Mouse (Mus musculus) gonadal fat pad, adult 2 months (tissue): ENCODE measurements around the gene Hoxa11. TPM values are rescaled to one million over a fixed set of nuclear protein-coding genes. Genes with fewer than 3 reads are reported as not detected.

Source experiments
- DNase-seq: peaks from one replicate; pipeline ENCODE4 v3.0.0-alpha.2; 2012; ENCODE audit warnings: low read depth
- polyA plus RNA-seq: library from polyadenylated mRNA; depleted of rRNA; stranded (reverse); fragments of >200 nt; gene quantifications from 2 replicates; pipeline ENCODE4 v1.2.3, GENCODE M21; 2012

Hoxa11 gene
- polyA plus RNA-seq, 1 experiment = 2.0 TPM

DNA sequence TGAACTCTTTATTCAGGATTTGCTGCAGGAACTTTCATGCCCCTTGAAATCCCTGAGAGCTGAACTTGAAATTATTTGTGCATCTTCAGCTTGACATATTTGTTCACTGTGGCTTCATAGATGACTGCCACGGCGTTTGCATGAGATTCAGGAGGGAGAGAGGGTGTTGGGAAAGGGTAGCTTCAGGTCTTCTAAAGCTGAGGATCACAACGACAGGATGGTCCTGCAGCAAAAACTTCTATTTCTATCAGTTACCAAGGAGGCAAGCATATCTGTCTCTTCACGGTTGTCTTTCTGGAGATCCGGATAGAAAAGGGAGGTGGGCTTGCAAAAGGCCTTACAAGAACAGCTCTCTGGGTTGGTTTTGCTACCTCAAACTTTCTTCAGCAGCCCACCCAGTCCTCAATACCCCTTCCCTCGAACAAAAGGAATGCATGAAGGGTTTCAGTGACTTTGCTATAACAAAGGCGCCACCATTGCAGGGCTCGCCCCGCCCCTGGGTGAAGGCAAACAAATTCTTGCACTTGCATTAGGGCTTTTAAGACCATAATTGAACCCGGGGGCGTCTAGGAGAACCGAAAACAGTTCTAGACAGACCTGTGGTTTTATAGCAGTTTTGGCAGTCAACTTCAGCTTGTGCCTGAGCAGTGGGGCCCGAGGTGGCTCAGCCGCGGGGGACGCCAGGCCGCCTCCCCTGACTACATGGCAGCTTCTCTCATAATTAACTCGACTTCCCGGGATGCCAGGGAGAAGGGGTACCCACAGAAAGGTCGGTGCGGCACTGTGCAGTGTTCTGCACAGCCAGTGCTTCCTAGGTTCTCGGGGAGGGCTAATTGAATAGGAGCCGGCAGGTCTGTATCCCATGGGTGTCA, 2.4 kb upstream of the Hoxa11 start:
- no peak for DNase-seq

DNA sequence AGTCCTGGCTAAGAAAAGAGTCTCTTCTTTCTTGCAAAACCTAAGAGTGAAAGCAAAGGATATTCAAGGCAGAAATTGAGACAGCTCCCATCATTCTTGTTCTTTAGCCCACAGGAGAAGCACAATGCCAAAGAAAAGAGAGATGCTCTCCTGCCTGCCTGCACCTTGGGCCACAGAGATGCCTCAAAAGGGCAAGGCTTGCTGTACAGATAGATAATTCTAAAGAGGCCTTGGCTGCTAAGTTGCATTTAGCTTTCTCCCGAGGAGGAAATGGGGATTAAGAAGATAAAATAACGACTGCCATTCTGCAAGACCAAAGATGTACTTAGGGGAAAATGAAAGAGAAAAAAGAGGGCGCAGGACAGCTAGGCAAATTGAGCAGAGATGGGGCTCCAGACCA, 1.3 kb upstream of the Hoxa11 start:
- DNase-seq = no peak

DNA sequence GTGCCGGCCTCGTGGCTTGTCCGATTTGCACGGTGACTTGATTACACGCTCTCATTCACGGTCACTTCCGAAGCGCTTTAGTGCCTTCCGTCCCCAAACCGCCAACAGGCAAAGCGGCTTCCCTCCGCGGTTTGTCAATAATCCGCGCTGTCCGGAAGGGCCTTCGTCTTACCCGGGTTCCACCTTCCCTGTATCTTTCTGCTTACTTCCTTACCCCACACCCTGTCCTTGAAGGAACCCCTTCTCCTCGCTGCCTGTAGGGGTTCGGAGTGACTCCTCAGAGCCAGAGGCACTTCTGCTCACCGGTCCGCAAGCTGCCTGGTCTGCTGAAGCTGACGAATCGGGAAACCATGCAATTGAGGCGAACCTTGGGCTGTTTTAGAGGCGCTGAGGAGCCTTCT, 793 bp upstream of the Hoxa11 start:
- no peak for DNase-seq

DNA sequence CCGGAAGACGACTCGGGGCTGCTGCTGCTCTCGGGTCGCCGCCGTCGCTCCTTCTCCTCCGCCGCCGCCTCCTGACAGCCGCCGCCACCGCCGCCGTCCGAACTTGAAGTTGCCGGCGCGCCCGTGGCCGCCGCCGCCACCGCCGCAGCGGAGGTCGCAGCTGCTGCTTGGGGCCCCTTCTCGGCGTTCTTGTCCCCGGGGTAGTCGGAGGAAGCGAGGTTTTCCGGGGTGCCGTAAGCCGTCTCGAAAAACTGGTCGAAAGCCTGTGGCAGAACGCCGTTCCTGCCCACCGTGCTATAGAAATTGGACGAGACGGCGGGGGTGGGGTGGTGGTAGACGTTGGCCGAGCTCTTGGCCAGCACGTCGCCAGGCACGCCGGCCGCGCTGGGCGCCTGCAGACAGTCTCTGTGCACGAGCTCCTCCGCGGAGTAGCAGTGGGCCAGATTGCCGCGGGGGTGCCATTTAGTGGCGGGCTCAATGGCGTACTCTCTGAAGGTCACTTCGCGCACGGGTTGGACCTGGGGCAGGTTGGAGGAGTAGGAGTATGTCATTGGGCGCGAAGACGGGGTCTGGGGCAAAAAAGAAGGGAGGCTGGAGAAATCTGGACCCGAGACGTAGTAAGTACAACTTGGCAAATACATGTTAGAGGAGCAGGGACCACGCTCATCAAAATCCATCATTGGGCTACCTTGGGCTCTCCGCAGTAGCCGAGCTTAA, 412 bp downstream of the Hoxa11 start:
- no peak for DNase-seq

DNA sequence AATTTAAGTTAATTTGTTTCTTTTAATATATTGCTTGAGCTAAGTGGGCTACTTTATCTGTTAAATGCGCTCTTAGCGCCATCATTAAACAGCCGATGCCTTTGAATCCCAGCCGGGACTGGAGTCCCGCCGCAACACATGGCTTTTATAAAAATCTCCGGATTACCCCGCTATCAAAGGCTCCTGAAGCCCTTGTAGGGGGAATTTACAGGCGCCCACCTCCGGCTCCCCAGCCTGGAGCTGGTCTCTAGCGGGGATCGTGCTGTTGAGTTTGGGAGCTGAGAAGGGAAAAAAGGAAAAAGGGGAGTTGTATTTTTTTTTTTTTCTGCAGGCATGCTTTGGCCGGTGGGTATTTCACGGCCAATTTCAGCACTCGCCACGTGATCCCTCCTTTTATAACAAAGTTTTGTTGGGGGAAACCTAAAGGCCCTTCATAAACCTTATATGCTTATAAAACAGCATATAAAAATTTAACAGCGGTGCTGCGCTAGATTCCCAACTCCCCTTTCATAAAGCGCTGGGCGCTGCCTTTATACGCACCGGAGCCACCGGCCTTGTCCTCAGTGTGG, 1.1 kb downstream of the Hoxa11 start:
- DNase-seq = no peak

DNA sequence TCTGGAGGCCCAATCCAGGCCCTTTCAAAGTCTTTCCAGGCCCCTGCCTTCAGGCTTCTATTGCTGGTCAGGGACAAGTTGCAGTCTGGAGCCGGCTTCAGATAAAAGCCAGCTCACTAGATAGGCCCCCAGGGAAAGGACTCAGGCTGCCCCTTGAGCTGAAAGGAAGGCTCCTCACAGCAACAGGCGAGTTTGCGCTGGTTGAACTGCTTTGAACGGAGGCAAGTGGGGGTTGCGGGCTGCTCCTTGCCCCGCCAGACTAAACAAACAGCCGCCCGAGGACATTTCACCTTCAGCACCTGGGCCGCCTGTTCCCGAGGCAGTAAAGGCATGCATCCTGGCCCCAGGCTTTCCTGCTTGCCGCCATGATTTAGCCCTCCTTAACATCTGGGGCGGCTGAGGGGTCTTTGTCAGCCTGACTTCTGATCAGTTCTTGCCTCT, 1.9 kb downstream of the Hoxa11 start:
- DNase-seq = no peak

DNA sequence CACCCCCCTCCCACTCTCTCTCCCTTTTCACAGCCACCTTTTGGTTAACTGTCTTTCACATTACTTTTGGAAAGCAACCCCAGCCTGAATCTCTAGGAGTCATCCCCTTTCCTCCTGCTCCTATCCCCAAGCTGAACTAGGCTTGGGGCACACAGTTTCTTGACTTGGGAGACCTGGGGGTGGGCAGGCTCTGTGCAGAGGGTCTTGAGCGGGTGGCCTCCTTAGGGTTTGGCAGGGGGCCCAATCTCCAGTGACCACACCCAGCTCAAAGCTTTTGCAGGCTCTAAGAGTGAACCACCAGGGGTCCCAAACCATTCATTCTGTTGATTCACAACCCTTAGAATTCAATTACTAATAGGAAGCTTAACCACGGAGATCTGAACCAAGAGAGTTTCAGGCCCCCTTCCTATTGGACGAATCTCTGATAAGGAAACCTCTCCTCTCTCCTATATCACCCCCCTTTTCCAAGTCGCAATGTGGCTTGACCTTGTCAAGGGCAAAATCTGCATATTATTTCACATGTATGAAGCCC, 2.7 kb downstream of the Hoxa11 start:
- no peak for DNase-seq

DNA sequence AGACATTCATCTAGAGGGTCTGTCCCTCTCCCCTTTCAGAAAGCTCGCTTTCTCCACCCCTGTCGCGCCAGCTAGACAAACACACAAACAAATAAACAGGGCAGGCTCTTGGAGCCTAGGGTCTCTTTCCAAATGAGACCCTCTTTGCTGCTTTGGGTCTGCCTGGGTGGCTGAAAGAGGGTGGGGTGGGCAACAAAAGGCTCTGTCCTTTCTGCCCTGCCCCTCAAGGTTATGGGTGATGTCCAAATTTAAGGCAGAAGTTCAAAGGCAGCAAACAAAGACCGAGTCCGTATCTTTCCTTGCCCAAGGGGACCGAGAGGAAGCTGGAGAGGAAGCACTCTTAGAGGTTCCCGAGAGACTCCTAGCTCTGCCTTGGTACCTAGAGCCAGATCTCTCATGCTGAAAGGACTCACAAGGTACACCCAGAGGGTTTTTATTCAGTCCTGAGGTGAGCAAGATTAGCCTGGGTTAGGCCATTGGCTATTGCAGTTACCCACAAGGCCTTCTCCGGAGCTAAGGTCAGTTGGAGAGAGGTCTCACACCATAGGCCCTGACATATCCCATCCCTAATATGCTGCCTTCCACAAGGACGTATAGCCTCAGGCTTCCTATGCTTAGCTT, 4.5 kb downstream of the Hoxa11 start:
- no peak for DNase-seq

DNA sequence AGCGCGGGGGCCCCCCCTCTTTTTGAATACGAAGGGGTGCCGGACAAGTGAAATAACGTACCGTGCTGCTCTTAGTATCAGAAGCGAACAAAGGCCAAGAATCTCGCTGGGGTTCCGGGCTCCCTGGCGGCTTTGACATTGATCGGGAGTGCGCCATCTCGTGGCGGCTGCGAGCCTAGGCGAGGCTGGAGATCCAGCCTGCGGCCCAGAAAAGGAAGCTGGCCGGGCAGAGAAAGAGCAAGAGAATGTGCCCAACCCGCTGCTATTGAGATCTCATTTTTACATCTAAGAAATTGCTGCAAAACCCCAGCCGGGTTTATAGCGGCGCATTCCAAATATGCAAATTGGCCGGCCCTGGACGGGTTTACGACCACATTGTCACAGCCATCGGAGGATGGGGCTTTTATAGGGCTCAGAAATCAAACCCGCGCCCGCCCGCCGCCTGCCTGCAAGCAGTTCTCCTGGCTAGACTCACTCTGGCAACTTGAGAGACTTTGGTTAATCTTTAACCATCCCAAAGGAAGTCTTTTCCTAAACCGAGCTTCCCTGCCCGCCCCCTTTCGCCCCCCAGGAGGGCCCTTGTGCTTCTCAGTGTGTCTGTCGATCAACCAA, 5.1 kb downstream of the Hoxa11 start, which contains the start of gene Hoxa10:
TSS of gene Hoxa10 (minus strand) at position 466 of the 612 bp plus-strand sequence.
- no peak for DNase-seq

DNA sequence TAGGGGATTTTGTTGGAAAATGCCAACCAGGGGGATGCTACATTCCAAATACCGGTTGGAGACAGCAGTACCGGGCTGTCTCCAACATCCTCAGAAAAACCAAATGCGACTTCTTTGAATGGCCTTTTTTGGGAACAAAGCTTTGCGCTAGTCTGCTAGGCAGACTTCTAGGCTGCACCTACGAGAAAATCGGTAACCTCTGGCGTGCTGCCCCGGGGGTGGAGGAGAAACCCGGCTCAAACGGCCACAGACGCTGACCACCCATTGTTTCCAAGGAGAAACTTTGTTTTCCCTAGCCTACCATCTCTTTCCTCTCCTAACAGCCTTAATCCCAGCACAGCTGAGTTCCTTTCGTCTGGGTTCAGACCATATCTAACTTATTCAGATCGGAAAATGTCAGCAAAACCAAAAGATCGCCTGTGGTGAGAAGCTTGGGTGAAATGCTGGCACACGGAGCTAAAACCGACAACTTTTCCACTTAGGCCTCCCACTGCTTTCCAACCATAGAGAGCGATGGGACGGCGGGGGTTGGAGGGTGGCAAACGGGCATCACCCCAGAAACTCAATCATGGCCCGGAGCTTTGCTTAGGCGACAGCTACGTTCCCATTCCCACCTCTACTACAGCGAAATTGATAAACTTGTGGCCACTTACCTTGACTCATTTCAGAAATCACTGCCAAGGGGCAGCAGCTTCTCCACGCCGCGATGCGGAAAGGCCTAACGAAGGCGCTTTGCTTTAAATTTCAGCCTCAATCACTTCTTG, 5.8 kb downstream of the Hoxa11 start:
- no peak for DNase-seq

DNA sequence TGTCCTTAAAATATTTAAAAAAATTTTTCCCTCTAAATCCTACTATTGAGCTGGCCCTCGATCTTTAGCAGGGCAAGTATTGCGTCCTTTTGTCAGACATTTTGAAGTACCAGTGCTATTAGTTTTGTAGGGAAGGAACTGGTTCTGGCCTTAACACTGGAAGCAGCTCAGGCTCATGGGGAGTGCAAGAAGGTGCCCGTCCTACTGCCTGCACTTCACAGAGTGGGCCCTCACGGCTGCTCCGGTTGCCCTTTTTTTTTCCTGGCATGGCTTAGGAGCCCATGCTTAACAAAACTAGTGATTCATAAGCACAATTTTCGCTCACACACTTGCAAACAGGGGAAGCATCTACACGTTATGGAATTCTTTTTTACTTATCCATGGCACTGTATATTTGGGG, 6.6 kb downstream of the Hoxa11 start:
- no peak for DNase-seq

DNA sequence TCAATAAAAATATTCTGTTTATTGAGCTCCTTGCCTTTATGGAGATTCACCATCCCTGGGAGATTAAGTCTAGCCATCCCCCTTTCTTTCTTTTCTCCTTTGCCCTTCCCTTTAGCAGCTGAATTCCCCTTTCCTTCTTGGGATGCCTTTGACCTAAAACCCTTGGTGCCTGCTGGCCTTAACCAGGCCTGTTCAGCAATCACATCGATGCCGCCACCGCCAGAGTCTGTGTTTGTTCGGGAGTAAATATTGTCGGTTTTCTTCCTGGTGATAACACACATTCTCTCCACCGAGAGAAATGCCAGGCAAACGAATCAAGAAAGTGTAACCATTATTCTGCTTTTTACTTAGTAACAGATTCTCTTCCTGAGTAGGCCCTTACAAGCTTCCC, 7.5 kb downstream of the Hoxa11 start:
- no peak for DNase-seq

DNA sequence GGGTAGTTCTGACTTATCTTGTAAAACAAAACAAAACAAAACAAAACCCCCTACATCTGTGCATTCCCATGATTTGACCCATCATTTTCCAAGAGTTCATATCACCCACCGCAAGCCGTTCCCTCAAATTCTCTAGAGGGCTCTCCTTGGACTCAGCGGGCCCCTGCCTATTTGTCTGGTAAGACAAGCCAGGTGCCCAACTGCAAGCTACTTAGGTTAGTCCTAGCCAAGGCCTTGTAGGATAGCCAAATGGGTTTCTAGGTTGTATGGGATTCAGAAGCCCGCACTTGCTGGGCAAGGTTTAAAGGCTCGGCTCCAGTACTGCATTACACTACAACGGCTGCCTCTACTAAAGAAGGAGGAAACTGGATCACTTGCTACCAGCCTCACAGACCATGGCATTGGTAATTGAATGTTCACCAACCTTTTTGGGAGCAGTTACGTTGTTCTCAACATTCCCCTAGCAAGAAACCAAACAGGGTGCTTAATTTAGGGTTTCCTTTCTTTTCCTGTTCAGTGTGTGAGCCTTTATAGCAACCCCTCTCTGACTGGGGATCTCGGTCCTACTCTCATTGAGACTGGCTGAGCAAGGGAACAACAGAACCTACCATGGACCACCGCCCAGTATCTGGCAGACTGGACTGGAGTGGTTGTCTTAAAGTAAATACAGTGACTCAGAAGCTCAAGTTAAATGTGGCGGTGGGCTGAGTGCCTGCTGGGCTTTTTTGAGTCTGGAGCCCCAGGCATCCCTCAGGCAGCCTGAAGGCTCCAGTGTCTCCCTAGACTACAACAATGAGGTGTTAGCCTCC, 8.1 kb downstream of the Hoxa11 start:
- DNase-seq = no peak

DNA sequence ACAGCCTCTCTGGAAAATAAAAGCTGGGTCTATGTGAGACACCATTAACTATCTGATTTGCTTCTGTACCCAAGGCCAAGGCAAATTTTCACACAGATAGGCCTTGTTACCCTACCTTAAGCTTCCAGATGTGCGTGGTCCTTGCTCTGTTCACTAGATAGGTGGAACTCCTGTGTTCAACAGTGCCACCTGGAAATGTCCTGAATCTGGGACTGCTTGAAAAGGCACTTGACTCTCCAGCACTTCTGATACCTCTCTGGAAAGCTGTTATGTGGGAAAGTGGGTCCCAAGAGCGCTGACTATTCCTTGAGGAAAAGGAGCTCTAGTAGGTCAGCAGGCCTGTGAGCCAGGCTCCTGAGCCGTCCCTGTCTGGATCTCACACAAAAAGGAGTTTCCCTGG, 8.8 kb downstream of the Hoxa11 start:
- DNase-seq = no peak

DNA sequence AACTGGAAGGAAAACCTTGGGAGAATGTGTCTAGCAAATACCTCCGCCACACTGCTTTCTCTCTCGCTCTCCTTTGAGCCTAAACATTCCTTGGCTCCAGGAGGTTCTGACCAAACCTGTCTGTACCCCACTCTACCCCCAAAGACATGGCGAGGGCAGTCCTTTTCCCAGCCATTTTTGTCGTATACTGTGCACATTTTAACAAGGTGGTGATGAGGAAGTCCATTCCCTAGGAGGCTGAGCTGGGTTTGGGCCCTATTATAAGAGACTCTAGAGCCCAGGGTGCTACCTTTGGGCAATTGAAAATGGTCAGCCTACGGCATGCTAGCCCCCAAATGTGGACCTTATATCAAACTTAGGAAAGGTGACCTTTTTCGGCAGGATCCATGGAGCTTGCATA, 9.7 kb downstream of the Hoxa11 start:
- no peak for DNase-seq

DNA sequence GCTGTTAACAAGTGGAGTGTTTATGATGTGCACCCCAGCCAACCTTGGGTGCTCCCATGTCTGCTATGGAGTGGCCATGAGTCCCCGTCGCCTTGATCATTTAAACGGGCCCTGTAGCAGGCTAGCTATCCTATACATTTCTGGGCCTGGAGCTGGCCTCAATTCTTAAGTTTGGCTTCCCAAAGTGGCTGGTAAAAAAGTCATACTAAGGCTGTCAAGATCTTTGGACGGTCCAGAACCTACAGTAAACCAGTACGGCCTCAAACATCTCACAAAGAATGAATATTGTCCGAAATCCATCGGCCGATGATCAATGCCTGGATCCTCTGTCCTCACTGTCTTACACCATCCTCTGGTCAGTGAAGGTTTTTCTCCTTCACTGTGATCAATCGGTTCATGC, 10.3 kb downstream of the Hoxa11 start:
- no peak for DNase-seq

DNA sequence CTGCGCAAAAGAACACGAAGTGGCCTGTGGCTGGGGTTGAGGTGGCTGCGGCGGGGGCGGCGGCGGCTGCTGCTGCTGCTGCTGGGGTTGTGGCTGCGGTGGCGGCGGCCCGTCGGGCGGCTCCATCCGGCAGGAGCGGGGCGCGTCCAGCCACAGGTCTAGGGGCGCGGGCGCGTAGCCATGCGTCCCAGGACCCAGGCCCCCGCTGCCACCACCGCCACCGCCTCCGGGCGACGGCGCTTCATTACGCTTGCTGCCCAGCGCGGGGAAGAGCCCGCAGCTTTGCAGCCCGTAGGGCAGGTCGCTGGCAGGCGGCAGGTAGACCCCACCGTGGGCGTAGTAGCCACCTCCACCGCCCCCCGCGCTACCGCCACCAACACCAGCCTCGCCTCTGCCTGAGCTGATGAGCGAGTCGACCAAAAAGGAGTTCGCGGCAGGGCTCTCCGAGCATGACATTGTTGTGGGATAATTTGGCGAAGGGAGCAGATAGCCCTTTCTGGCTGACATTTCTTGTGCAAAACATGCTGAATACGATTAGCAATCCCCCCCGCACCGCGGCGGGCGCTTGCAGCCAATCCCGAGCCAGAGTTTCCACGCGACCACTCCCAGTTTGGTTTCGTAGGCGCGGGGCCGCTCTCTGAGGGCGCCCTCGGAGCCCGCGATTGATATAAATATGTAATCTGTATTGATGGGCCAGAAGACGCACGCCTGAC, 11.0 kb downstream of the Hoxa11 start:
- no peak for DNase-seq

DNA sequence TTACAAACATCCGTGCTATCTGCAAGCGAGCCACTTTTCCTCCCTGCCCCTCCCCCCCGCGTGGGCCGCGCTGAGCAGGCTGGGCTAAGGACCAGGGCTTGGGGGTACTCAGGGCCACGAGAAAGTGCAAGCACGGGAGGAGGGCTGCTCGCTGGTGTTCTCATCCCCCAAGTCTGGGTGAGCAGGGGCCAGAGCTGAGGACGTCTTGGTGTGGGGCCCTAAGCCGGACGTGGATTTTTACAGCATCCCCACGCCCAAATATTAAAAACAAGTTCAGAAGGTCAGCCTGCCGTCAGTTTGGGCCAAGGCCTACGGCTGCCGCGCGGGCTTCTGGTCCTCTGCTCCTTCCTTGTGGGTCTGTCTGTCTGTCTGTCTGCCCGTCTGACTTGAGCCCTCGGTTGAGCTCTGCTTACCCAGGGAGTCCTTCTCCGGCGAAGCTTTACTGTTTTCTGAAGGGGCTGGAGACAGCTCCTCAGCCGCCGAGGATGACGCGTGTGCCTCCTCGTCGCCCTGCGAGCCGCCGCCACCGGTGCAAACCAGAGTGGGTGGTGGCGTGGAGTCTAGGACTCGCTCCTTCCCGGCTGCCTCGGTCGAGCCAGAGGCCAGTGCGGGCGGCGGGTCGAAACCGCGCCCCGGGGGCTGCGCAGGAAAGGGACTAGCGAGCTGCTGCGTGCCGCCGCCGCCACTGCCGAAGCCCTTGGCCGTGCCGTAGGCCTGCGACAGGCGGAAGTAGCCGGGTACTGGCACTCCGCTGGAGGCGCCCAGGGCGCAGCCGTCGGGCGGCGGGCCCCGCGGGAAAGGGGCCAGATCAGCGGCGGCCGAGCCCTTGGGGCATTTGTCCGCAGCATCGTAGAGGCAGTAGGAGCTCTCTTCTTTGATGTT, 11.8 kb downstream of the Hoxa11 start:
- no peak for DNase-seq
